Mouse (Mus musculus) ES-E14 (cell line): ENCODE results near the gene Zfp956.

Experiments
- CHD2 ChIP-seq: IDR thresholded peaks from 2 replicates; pipeline ENCODE4 v1.6.1; 2014; ENCODE audit warnings: mild to moderate bottlenecking, low read depth, low read length, inconsistent platforms
- MAFK ChIP-seq: IDR thresholded peaks from 2 replicates; pipeline ENCODE4 v1.6.1; 2014; ENCODE audit warnings: mild to moderate bottlenecking, low read depth, low read length, inconsistent platforms; ENCODE audit not compliant: insufficient read depth
- ZNF384 ChIP-seq: IDR thresholded peaks from 2 replicates; pipeline ENCODE4 v1.6.1; 2012; ENCODE audit warnings: low read depth, low read length, inconsistent platforms

DNA sequence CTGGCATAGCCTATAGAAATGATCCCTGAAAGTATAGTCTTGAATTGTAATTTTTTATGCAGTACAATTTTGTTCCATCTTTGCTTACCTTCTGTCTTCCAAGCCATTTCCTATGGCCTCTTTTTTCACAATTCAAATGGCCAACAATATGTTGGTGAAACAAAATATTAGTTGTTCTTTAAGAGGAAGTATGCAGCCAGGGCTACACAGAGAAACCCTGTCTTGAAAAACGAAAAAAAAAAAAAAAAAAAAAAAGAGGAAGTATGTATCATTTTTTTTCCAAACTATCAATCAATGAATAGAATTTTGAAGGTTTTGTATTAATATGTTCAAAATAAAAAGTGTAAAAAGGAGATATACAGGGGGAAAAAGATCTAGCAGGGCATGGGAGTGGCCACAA is 41.5 kb upstream of the Zfp956 start:
- TF ChIP-seq MAFK (no peak), ZNF384 (no peak), CHD2 (no peak)
